Mouse (Mus musculus): ENCODE results near the gene Ccser1. TPM values are rescaled to one million over a fixed set of nuclear protein-coding genes. Genes with fewer than 3 reads are reported as not detected.
A peak's percentile ranks its signal among the peaks of the same experiment; 100 is the strongest.

Ccser1 gene
- polyA plus RNA-seq, 1 experiment from 2014 or later, result 6.3 TPM

DNA sequence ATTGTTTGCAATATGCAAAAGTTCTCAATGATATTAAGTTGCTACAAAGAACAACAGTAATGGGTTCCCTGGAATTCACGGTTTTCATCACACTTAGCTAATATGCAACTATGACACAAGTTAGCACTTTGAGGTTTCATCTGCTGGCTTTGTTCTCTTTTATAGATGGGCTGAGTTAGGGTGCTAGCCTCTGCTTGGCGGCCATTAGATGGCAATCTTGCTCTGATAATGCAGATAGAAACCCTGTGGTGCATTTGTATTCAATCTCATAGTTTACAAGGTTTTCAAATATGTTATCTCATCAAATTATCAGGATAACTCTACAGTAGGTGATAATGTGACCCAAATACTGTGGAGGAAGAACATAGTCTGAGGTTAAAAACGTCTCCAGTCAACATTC is 202.4 kb downstream of the Ccser1 start:
- H3K9me3 ChIP-seq, result no peaks in the 10 kb centered on the region
- H3K27me3 ChIP-seq, result no peaks in the 10 kb centered on the region
- no peak overlapping the region for H3K4me3 ChIP-seq
- no peaks in the 10 kb centered on the region for H3K36me3 ChIP-seq
- no peak overlapping the region for H3K4me2 ChIP-seq
- 18% methylated on average over 3 of the region's 3 CpGs for WGBS
- H3K9ac ChIP-seq, result no peak overlapping the region
- ATAC-seq (ENCODE audit: insufficient number of reproducible peaks, insufficient read depth, low FRiP score, low TSS enrichment, low read depth), result no peak
- no peak overlapping the region for H3K27ac ChIP-seq
- no peaks in the 10 kb centered on the region for H3K4me1 ChIP-seq

DNA sequence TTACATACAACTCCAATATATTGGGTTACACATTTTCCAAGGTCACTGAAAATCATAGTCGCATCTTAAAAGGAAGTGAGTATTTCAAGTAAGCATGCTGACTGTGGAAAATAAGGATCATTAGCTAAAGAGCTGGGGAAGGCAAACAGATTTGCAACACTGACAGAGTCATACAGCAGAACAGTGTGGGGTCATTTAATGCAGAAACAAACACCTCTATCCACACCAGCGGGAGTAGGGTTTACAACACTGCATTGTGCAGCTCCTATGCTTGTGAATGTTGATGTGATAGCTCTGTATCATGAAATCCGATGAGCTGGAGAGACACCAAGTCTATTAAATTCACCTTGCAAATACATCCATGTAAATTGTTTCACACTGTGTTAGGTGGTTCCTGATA is 202.9 kb downstream of the Ccser1 start:
- no peaks in the 10 kb centered on the region for H3K36me3 ChIP-seq
- H3K9me3 ChIP-seq, result no peaks in the 10 kb centered on the region
- H3K27ac ChIP-seq, result no peak overlapping the region
- no peak overlapping the region for H3K9ac ChIP-seq
- H3K27me3 ChIP-seq, result no peaks in the 10 kb centered on the region
- H3K4me3 ChIP-seq, result no peak overlapping the region
- no peak for ATAC-seq (ENCODE audit: insufficient number of reproducible peaks, insufficient read depth, low FRiP score, low TSS enrichment, low read depth)
- H3K4me1 ChIP-seq, result no peaks in the 10 kb centered on the region
- 39% methylated on average over 3 of the region's 3 CpGs for WGBS
- H3K4me2 ChIP-seq, result no peak overlapping the region

DNA sequence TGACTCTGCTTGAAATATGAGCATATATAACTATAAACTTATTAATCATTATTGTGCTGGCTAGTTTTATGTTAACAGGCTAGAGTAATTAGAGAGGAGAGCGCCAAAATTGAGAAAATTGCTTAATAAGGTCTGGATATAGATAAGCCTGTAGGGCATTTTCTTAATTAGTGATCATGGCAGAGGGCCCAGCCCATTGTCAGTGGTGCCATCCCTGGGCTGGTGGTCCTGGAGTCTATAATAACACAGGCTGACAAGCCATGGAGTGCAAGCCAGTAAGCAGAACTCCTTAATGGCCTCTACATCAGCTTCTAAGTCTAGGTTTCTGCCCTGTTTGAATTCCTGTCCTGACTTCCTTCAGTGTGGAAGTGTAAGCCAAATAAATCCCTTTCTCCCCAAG is 206.9 kb downstream of the Ccser1 start:
- no peak overlapping the region for H3K4me2 ChIP-seq
- no peaks in the 10 kb centered on the region for H3K36me3 ChIP-seq
- no peaks in the 10 kb centered on the region for H3K27me3 ChIP-seq
- no peak overlapping the region for H3K27ac ChIP-seq
- no peak overlapping the region for H3K9ac ChIP-seq
- no peak overlapping the region for H3K4me3 ChIP-seq
- no peaks in the 10 kb centered on the region for H3K9me3 ChIP-seq
- H3K4me1 ChIP-seq, result no peaks in the 10 kb centered on the region
- 81% methylated on average over 1 of the region's 1 CpGs for WGBS
- no peak for ATAC-seq (ENCODE audit: insufficient number of reproducible peaks, insufficient read depth, low FRiP score, low TSS enrichment, low read depth)

DNA sequence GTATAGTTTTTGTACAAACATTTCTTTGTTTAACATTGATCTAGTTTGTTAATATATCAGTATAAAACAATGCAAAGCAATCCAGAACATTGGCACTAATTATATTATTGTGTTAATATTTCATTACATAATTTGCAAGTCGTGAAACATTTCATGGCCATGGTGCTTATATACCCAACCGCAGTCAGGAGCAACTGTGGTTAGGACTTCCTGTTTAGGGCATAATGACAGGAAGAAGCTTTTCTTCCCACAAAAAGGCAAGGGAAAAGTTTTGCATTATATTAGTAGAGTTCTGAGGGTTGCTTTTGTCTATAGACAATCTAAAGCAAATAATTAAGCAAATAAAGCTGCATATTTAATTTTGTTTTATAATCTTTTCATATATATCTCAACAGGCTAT is 247.4 kb downstream of the Ccser1 start:
- no peak overlapping the region for H3K4me2 ChIP-seq
- WGBS, result 83% methylated on average over 2 of the region's 2 CpGs
- H3K9me3 ChIP-seq, result no peaks in the 10 kb centered on the region
- H3K27ac ChIP-seq, result no peak overlapping the region
- no peak overlapping the region for H3K9ac ChIP-seq
- ATAC-seq (ENCODE audit: insufficient number of reproducible peaks, insufficient read depth, low FRiP score, low TSS enrichment, low read depth), result no peak
- no peak overlapping the region for H3K4me3 ChIP-seq
- no peaks in the 10 kb centered on the region for H3K27me3 ChIP-seq
- H3K36me3 ChIP-seq, result no peaks in the 10 kb centered on the region
- H3K4me1 ChIP-seq, result peaks cover 6% of the 10 kb centered on the region; the same call in 1 of the 2 replicates

DNA sequence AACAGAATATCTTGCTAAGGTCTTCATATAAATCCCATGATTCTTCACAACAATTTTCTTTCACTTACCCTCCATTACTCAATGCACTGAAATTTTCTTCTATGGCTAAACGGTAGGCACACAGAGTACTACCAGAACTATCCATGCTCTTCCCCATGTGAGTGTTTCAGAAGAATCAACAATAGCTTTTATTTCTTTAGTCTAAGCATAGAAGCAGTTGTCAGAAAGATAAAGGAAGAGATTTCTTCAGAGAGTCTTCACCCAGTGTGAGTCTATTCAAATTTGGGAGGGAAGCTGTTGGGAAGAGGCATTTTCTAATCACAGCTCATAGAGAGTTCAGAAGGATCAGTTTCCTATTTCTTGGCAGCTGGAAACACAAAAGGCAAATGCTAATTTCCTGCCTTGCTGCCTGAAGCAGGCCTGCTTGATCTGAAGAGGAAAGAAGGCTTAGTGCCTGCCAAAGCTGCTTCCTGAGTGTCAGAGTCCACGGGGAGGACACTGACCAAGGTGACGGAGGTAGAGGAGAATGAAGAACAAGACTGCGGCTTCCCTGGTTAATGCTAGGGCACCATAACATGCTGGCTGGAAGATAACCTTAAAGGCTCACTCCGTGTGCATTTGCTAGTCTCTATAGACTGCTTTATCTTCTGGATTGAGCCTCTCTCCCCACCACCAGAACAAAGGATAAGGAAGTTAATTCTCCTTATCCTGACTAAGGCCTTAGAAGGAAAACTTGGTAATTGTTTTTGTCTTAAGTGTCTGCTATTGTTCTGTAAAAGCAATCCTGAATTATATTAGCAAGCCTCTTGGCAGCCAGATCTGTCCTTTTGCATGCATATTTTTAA is 251.0 kb downstream of the Ccser1 start:
- Histone ChIP-seq H3K9ac (no peak overlapping the region), H3K36me3 (no peaks in the 10 kb centered on the region), H3K27me3 (no peaks in the 10 kb centered on the region), H3K27ac (peak overlapping the region; percentile 28; the same call in 1 of the 2 replicates), H3K4me2 (no peak overlapping the region), H3K9me3 (no peaks in the 10 kb centered on the region), H3K4me1 (peaks cover 6% of the 10 kb centered on the region; the same call in 1 of the 2 replicates), H3K4me3 (no peak overlapping the region)
- 22% methylated on average over 5 of the region's 5 CpGs for WGBS
- ATAC-seq (ENCODE audit: insufficient number of reproducible peaks, insufficient read depth, low FRiP score, low TSS enrichment, low read depth), result no peak

DNA sequence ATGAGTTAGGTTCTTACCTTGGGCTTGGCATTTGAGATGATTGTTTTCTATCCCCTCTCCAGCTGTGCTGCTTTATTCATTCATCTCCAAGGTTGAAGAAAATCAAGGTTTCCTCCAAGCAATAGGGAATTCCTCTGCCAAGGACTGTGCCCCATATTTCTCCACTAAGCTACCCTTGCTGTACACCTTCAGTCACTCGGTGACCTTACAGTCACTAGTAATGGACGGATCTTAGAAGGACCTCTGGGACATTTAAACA is 251.5 kb downstream of the Ccser1 start:
- no peaks in the 10 kb centered on the region for H3K9me3 ChIP-seq
- no peaks in the 10 kb centered on the region for H3K27me3 ChIP-seq
- H3K4me1 ChIP-seq, result peaks cover 6% of the 10 kb centered on the region; the same call in 1 of the 2 replicates
- no peak overlapping the region for H3K9ac ChIP-seq
- H3K27ac ChIP-seq, result no peak overlapping the region; the same call in 1 of the 2 replicates
- H3K36me3 ChIP-seq, result no peaks in the 10 kb centered on the region
- H3K4me2 ChIP-seq, result no peak overlapping the region
- ATAC-seq (ENCODE audit: insufficient number of reproducible peaks, insufficient read depth, low FRiP score, low TSS enrichment, low read depth), result no peak
- no peak overlapping the region for H3K4me3 ChIP-seq
- WGBS, result 74% methylated on average over 2 of the region's 2 CpGs

DNA sequence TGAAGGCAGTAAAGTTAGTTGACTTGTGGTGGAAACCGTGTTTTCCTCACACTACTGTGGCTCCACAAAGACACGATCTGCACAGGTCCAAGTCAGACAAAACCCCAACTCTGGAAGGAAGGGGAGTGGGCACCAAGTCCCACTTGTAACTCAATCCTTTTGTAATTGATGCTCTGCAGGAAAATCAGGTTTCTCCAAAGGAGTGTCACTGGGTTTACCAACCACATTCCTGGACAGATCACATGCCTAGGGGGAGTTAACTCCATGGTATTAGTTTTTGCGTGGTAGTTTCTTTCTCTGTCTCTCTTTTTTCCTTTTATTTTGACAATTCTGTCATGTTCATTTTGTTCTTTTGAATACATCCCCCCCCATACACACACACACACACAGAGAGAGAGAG is 252.0 kb downstream of the Ccser1 start:
- no peak for ATAC-seq (ENCODE audit: insufficient number of reproducible peaks, insufficient read depth, low FRiP score, low TSS enrichment, low read depth)
- H3K9me3 ChIP-seq, result no peaks in the 10 kb centered on the region
- H3K4me1 ChIP-seq, result peaks cover 6% of the 10 kb centered on the region; the same call in 1 of the 2 replicates
- H3K9ac ChIP-seq, result no peak overlapping the region
- no peak overlapping the region; the same call in 1 of the 2 replicates for H3K27ac ChIP-seq
- no peak overlapping the region for H3K4me2 ChIP-seq
- no peak overlapping the region for H3K4me3 ChIP-seq
- H3K36me3 ChIP-seq, result no peaks in the 10 kb centered on the region
- 43% methylated on average over 3 of the region's 3 CpGs for WGBS
- H3K27me3 ChIP-seq, result no peaks in the 10 kb centered on the region

DNA sequence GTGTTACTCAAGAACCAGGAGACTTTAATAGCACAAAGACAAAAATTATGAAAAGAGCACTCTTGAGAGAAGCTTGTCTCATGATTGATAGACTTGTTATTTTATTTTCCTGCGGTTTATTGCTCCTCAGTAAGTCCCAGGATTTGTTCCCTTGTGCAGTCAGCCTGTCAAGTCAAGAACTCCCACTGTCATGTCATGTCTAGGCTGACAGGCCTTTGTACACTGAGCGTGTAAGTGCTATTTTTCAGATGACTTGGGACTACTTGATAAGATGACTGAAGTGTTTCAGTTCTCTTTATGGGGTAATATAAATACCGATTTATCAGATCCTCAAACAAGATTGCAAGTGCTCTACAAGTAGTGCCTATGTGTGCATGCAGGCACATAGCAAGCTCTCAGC is 252.6 kb downstream of the Ccser1 start:
- no peaks in the 10 kb centered on the region for H3K36me3 ChIP-seq
- no peaks in the 10 kb centered on the region for H3K27me3 ChIP-seq
- 63% methylated on average over 3 of the region's 3 CpGs for WGBS
- no peak overlapping the region for H3K9ac ChIP-seq
- H3K9me3 ChIP-seq, result no peaks in the 10 kb centered on the region
- H3K4me3 ChIP-seq, result no peak overlapping the region
- no peak overlapping the region for H3K27ac ChIP-seq
- H3K4me1 ChIP-seq, result peaks cover 6% of the 10 kb centered on the region; the same call in 1 of the 2 replicates
- no peak for ATAC-seq (ENCODE audit: insufficient number of reproducible peaks, insufficient read depth, low FRiP score, low TSS enrichment, low read depth)
- no peak overlapping the region for H3K4me2 ChIP-seq

DNA sequence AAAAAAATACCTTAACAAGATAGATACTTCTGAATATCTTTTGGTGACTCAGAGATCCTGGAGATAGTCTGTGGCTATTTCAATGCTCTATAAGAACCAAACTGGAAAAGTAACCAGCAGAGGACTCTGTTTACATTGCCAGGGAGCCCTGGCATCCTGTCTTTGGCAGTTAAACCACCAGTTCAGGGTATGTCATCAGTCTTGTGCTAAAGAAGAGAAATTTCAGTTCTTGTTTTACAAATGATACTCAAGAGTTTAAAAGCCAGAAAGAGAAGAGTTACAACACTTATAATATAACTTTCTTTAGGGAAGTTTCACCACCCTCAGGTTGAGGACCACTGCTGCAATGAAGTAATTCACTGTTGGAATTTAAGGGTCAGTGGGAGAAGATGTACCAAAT is 258.0 kb downstream of the Ccser1 start:
- Histone ChIP-seq H3K27ac (no peak overlapping the region), H3K27me3 (no peaks in the 10 kb centered on the region), H3K4me1 (no peaks in the 10 kb centered on the region), H3K4me2 (no peak overlapping the region), H3K9me3 (no peaks in the 10 kb centered on the region), H3K9ac (no peak overlapping the region), H3K36me3 (no peaks in the 10 kb centered on the region), H3K4me3 (no peak overlapping the region)
- no peak for ATAC-seq (ENCODE audit: insufficient number of reproducible peaks, insufficient read depth, low FRiP score, low TSS enrichment, low read depth)

DNA sequence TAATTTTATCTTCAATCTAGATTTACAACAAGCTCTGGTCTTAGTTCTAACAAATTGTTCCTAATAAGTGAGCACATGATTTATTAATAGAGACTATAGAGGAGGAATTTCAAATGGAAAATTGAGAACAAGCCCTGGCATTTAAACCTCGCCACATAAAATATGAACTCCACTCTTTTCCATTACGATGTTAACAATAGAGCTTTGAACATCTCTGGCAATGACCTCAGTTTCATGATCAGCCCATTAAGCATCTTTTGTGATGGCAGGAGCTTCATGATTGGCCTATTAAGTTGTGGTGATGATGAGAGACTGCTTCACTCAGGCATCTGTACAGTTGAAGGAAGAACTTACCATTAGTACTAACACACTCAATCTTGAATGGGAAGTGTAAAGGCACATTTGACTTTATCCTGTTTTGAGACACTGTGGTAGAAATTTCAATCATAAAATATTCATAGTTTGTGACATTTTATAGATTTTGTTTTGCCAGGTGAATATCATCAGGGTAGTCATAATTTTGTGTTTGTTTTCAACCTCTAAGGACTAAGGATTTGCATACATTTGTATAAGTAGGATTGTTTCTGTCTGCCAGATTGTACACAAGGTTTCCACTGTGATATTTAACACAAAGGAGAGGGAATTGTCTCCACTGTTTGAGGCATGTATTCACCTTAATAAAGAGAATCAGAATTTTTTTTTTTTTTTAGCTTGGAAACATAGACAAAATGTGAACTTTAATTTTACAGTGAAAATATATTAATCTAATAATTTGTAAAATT is 291.4 kb downstream of the Ccser1 start:
- Histone ChIP-seq H3K4me3 (no peak overlapping the region), H3K27ac (no peak overlapping the region), H3K36me3 (no peaks in the 10 kb centered on the region), H3K4me1 (no peaks in the 10 kb centered on the region), H3K4me2 (no peak overlapping the region), H3K9ac (no peak overlapping the region), H3K27me3 (no peaks in the 10 kb centered on the region), H3K9me3 (no peaks in the 10 kb centered on the region)
- WGBS, result 75% methylated on average over 2 of the region's 2 CpGs
- ATAC-seq (ENCODE audit: insufficient number of reproducible peaks, insufficient read depth, low FRiP score, low TSS enrichment, low read depth), result no peak

DNA sequence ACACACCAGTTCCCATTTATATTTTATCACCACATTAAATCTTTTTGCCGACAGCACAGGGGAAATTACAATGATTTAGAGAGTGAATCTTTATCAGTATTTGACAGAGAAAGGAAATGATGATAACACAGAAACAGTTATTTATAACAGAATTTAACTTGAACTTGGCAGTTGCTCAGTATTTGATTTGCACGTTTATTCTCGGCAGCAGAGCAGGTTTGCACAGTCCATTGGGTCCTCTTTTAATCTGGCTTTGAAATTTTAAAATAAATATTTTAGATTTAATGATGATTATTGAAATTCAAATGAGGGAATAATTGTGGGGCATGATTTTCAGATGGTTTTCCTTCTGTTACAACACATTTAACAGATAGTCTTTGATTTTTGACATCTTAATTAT is 305.2 kb downstream of the Ccser1 start:
- Histone ChIP-seq H3K27ac (no peak overlapping the region), H3K36me3 (no peaks in the 10 kb centered on the region), H3K4me3 (no peak overlapping the region), H3K9ac (no peak overlapping the region), H3K9me3 (no peaks in the 10 kb centered on the region), H3K4me2 (no peak overlapping the region), H3K27me3 (no peaks in the 10 kb centered on the region), H3K4me1 (no peaks in the 10 kb centered on the region)
- WGBS, result 81% methylated on average over 3 of the region's 3 CpGs
- ATAC-seq (ENCODE audit: insufficient number of reproducible peaks, insufficient read depth, low FRiP score, low TSS enrichment, low read depth), result no peak
